Mouse (Mus musculus) lung, embryonic 14.5 days (tissue): ENCODE data around the gene Pld5. TPM values are rescaled to one million over a fixed set of nuclear protein-coding genes. Genes with fewer than 3 reads are reported as not detected.
"Not testable (repeated sequence)": the region's sequence is repeated elsewhere in the genome, so short reads cannot be mapped to it uniquely, and the experiment has no call there.

Experiments
- ATAC-seq: fragments of 200-750 bp; cut with Nextera tagmentation; 2 replicates; pipeline ENCODE4 v1.8.0; 2017; ENCODE audit warnings: mild to moderate bottlenecking, moderate TSS enrichment, moderate library complexity; ENCODE audit not compliant: insufficient read depth
- DNase-seq: peaks from one replicate; pipeline ENCODE4 v3.0.0-alpha.2; 2015
- H3K27ac ChIP-seq: fragments of 300-500 bp; sonication (generic); 2 replicates; pipeline ENCODE4 v1.5.1; 2014; ENCODE audit warnings: low read depth, mild to moderate bottlenecking, moderate library complexity
- H3K27me3 ChIP-seq: fragments of 300-500 bp; sonication (generic); 2 replicates; pipeline ENCODE4 v1.6.1; 2014; ENCODE audit warnings: low read length, control low read depth; ENCODE audit not compliant: insufficient read depth
- H3K36me3 ChIP-seq: fragments of 300-500 bp; sonication (generic); 2 replicates; pipeline ENCODE4 v1.6.1; 2014; ENCODE audit warnings: control low read depth; ENCODE audit not compliant: insufficient read depth
- H3K4me1 ChIP-seq: fragments of 300-500 bp; sonication (generic); 2 replicates; pipeline ENCODE4 v1.6.1; 2014; ENCODE audit warnings: antibody characterized with exemption, control low read depth; ENCODE audit not compliant: insufficient read depth
- H3K4me2 ChIP-seq: fragments of 300-500 bp; sonication (generic); 2 replicates; pipeline ENCODE4 v1.6.1; 2014; ENCODE audit warnings: mild to moderate bottlenecking
- H3K4me3 ChIP-seq: fragments of 300-500 bp; sonication (generic); 2 replicates; pipeline ENCODE4 v1.5.1; 2014; ENCODE audit warnings: low read depth, low read length
- H3K9ac ChIP-seq: fragments of 300-500 bp; sonication (generic); 2 replicates; pipeline ENCODE4 v1.6.1; 2014
- H3K9me3 ChIP-seq: fragments of 300-500 bp; sonication (generic); 2 replicates; pipeline ENCODE4 v1.6.1; 2016; ENCODE audit warnings: low read depth, low read length, control low read depth
- CTCF ChIP-seq: IDR thresholded peaks from 2 replicates; pipeline ENCODE4 v1.5.1; 2016; ENCODE audit warnings: antibody characterized with exemption, low read depth
- WGBS: fragments of 180-500 bp; shearing (Covaris S2); extraction: QIAGEN DNeasy Blood & Tissue Kit; methylation state at CpG from one replicate; pipeline ENCODE4 v1.1.7; 2014; 5-methylcytosine and 5-hydroxymethylcytosine counted together
- polyA plus RNA-seq: library from polyadenylated mRNA; unstranded; fragments of >200 nt; fragmentation: Nextera tagmentation; extraction: Ambion mirVana; gene quantifications from 2 replicates; pipeline ENCODE4 v1.2.1, GENCODE M21; 2014

The Pld5 gene
- polyA plus RNA-seq, 1 experiment from 2014 or later, result 0.30 TPM

GRCm38 (mm10) chr1:176000599-176000998 lies 274.5 kb downstream of the Pld5 start:
- Histone ChIP-seq H3K4me1 (no peaks in the 10 kb centered on the region; the same call in 1 of the 2 replicates), H3K27me3 (no peaks in the 10 kb centered on the region)
- 33% methylated on average over 5 of the region's 5 CpGs for WGBS

GRCm38 (mm10) chr1:175997076-175997651 lies 277.9 kb downstream of the Pld5 start:
- no peaks in the 10 kb centered on the region for H3K9me3 ChIP-seq
- ATAC-seq, result no peak
- whole genome bisulfite sequencing, result 69% methylated on average over 7 of the region's 7 CpGs

More at GRCm38 (mm10) chr1:176000599-176000998, 274.5 kb downstream of the Pld5 start:
- Histone ChIP-seq H3K27ac (no peak overlapping the region), H3K4me2 (no peak overlapping the region), H3K9me3 (no peaks in the 10 kb centered on the region), H3K36me3 (no peaks in the 10 kb centered on the region), H3K9ac (no peak overlapping the region), H3K4me3 (no peak overlapping the region)
- DNase-seq (no peak), ATAC-seq (no peak)
- TF ChIP-seq CTCF, result no peak

GRCm38 (mm10) chr1:175988912-175989311 lies 286.2 kb downstream of the Pld5 start:
- no peaks in the 10 kb centered on the region for H3K4me1 ChIP-seq
- H3K4me3 ChIP-seq, result no peak overlapping the region
- H3K4me2 ChIP-seq, result no peak overlapping the region
- H3K27ac ChIP-seq, result peak overlapping the region; percentile 60; the same call in 1 of the 2 replicates
- WGBS, result 59% methylated on average over 4 of the region's 4 CpGs
- ATAC-seq (peak; percentile 89), DNase-seq (peak; percentile 56)
- H3K27me3 ChIP-seq, result no peaks in the 10 kb centered on the region
- no peak overlapping the region for H3K9ac ChIP-seq
- no peak for TF ChIP-seq CTCF
- no peaks in the 10 kb centered on the region for H3K9me3 ChIP-seq
- H3K36me3 ChIP-seq, result no peaks in the 10 kb centered on the region

More at GRCm38 (mm10) chr1:175997076-175997651, 277.9 kb downstream of the Pld5 start:
- H3K4me3 ChIP-seq, result no peak overlapping the region
- DNase-seq, result no peak
- TF ChIP-seq CTCF, result no peak
- H3K27me3 ChIP-seq, result no peaks in the 10 kb centered on the region
- no peaks in the 10 kb centered on the region for H3K36me3 ChIP-seq
- no peaks in the 10 kb centered on the region; the same call in 1 of the 2 replicates for H3K4me1 ChIP-seq
- H3K9ac ChIP-seq, result no peak overlapping the region
- no peak overlapping the region for H3K27ac ChIP-seq
- no peak overlapping the region for H3K4me2 ChIP-seq

- WGBS, result 86% methylated on average over 5 of the region's 5 CpGs
- no peak for DNase-seq
- Histone ChIP-seq H3K36me3 (no peaks in the 10 kb centered on the region), H3K9me3 (no peaks in the 10 kb centered on the region), H3K9ac (no peak overlapping the region), H3K27me3 (no peaks in the 10 kb centered on the region), H3K27ac (peak overlapping the region; percentile 56; the same call in 1 of the 2 replicates), H3K4me2 (no peak overlapping the region), H3K4me3 (no peak overlapping the region), H3K4me1 (no peaks in the 10 kb centered on the region)
- peak; percentile 52; the same call in 1 of the 2 replicates for ATAC-seq
- TF ChIP-seq CTCF, result no peak
These were observed 286.7 kb downstream of the Pld5 start for GRCm38 (mm10) chr1:175988448-175988847.

GRCm38 (mm10) chr1:175979014-175979413 lies 296.1 kb downstream of the Pld5 start, which contains the start of gene Rbm8a2:
Rbm8a2 (minus strand) TSS chr1:175979114.
- not testable (repeated sequence) for H3K27me3 ChIP-seq, H3K9ac ChIP-seq, H3K27ac ChIP-seq, DNase-seq, H3K4me1 ChIP-seq, H3K9me3 ChIP-seq, ATAC-seq, H3K4me2 ChIP-seq, H3K4me3 ChIP-seq, H3K36me3 ChIP-seq
- 93% methylated on average over 7 of the region's 7 CpGs for WGBS

- H3K27ac ChIP-seq, result no peak overlapping the region
- DNase-seq, result no peak
- ATAC-seq, result no peak
- TF ChIP-seq CTCF, result no peak
- H3K9me3 ChIP-seq, result no peaks in the 10 kb centered on the region
- WGBS, result 78% methylated on average over 5 of the region's 5 CpGs
- no peaks in the 10 kb centered on the region for H3K36me3 ChIP-seq
- H3K9ac ChIP-seq, result no peak overlapping the region
- no peaks in the 10 kb centered on the region for H3K4me1 ChIP-seq
- H3K4me2 ChIP-seq, result no peak overlapping the region
- H3K4me3 ChIP-seq, result no peak overlapping the region
- no peaks in the 10 kb centered on the region for H3K27me3 ChIP-seq
These were observed 304.4 kb downstream of the Pld5 start for GRCm38 (mm10) chr1:175970710-175971109.

- no peaks in the 10 kb centered on the region for H3K27me3 ChIP-seq
- TF ChIP-seq CTCF, result no peak
- ATAC-seq, result no peak
These were observed 307.9 kb downstream of the Pld5 start for GRCm38 (mm10) chr1:175967004-175967745.

More at GRCm38 (mm10) chr1:175967004-175967745, 307.9 kb downstream of the Pld5 start:
- H3K4me3 ChIP-seq, result no peak overlapping the region
- H3K27ac ChIP-seq, result no peak overlapping the region
- WGBS, result 81% methylated on average over 5 of the region's 5 CpGs
- no peaks in the 10 kb centered on the region for H3K9me3 ChIP-seq
- no peak for DNase-seq
- H3K9ac ChIP-seq, result no peak overlapping the region
- no peaks in the 10 kb centered on the region for H3K36me3 ChIP-seq
- H3K4me1 ChIP-seq, result no peaks in the 10 kb centered on the region
- no peak overlapping the region for H3K4me2 ChIP-seq
